Mouse (Mus musculus) cortical plate, adult 2 months (tissue): ENCODE measurements around the gene Plekha3.

Experiments
- CTCF ChIP-seq: fragments of 200-500 bp; IDR thresholded peaks from 2 replicates; pipeline ENCODE4 v1.5.1; 2011; ENCODE audit warnings: mild to moderate bottlenecking, control low read depth, low read length; ENCODE audit not compliant: insufficient read depth; ENCODE audit errors: extremely low read depth
- POLR2A ChIP-seq: fragments of 200-500 bp; IDR thresholded peaks from 2 replicates; pipeline ENCODE4 v1.6.1; 2011; ENCODE audit warnings: mild to moderate bottlenecking, low read length, control low read depth; ENCODE audit not compliant: insufficient read depth; ENCODE audit errors: extremely low read depth

GRCm38 (mm10) chr2:76673472-76674081 lies 1.5 kb upstream of the Plekha3 start:
- TF ChIP-seq POLR2A, result no peak
- no peak for TF ChIP-seq CTCF
